Mouse (Mus musculus) cerebellum, adult 9-11 months (tissue): ENCODE data around the gene Vpreb1.

Source experiments
- DNase-seq: peaks from one replicate; pipeline ENCODE4 v3.0.0; 2022

Vpreb1 gene

GRCm38 (mm10) chr16:16854836-16855235 is 15.8 kb downstream of the Vpreb1 start:
- DNase-seq: no peak

- DNase-seq: no peak
Measured at GRCm38 (mm10) chr16:16852411-16852810, 18.2 kb downstream of the Vpreb1 start.

- DNase-seq: no peak
Measured at GRCm38 (mm10) chr16:16849196-16849595, 21.4 kb downstream of the Vpreb1 start.

DNA sequence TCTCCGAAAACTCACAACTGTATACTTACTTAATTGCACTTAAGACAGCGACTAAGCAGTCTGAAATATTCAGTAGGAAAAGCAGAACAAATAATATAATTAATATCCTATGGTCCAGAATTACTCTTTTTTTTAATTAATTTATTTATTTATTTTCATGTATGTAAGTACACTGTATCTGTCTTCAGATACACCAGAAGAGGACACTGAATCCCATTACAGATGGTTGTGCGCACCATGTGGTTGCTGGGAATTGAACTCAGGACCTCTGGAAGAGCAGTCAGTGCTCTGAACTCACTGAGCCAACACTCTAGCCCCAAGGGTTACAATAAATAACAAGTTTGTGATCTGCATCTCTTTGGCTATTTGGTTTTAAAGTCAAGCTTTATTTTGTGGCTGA is 41.0 kb downstream of the Vpreb1 start:
- DNase-seq: no peak

DNA sequence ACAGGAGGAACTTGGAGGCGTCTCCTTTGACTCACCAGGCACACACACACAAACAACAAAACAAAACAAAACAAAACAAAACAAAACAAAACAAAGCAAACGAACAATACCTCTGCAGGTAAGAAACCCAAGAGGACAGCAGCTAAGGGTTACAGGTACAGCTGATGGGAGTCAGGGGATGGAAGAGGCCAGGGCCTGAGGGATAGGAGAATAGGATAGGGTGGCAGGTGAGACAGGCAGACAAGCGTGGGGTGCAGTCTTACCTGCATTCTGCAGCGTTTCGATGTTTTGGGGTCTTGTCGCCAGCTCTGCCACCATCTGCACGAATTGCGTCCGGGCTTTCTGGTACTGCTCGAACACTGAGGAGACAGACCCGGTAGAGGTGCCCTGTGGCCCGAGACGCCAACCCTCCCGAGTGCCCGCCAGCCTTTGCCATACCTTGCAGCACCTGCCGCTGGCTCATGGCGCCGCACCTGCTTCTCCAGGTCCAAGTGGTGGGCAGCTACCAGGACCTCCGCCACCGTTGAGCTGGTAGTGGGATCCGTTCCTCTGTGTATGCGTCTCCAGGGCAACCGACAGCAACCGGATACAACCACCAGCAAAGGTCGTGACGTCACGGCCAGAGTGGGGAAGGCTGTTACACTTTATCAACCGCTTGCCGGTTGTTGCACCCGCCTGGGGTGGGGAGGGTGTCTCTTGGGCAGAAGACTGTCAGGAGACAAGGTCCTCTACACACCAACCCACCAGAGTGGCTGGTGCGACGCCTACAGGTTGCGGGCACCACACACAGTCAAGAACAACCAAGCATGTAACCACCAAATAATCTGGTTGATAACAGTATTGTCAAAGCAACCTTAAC is 41.7 kb downstream of the Vpreb1 start, which contains the start of gene Spag6l:
Gene Spag6l (minus strand): TSS at position 700 of the 859 bp plus-strand sequence.
- no peak for DNase-seq

DNA sequence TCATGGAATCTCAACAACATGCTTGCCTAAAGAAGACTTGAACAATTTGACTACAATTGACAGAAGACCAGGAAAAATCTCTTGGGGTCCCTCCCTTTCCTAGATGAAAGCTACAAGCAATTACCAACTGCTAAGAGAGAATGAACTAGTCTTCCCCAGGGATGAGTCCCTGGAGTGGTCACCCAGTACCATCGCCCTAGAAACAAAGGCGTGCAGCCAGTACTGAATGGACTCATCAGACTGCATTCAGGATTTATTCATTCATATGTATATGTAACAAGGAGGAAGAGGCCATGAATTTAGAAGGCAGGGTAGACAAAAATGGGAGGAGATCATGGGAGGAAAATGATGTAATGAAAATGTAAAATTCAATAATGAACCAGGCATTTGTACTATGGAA is 44.4 kb downstream of the Vpreb1 start:
- no peak for DNase-seq

- no peak for DNase-seq
Measured at GRCm38 (mm10) chr16:16825476-16825875, 45.2 kb downstream of the Vpreb1 start.
